Mouse (Mus musculus): ENCODE results near the gene Naip6.
"Not testable (repeated sequence)": the region's sequence is repeated elsewhere in the genome, so short reads cannot be mapped to it uniquely, and the experiment has no call there.

GRCm38 (mm10) chr13:100322266-100322837 lies 4.9 kb upstream of the Naip6 start:
- not testable (repeated sequence) for TF ChIP-seq CTCF (IDR thresholded peaks at IDR 0.05; ENCODE audit: borderline replicate concordance, extremely low read depth, insufficient read depth, insufficient read length); POLR2A (IDR thresholded peaks at IDR 0.05; ENCODE audit: borderline replicate concordance, extremely low read depth, insufficient read depth, insufficient read length, poor library complexity, severe bottlenecking)

Measured in brain, embryonic 14.5 days (tissue).